Comparison of ENCODE assay signal across 7 mouse cellular contexts in genomic region chr13:9198728-9199464, GRCm38 (mm10).
DNase-seq lines count a peak whose midpoint lies in the region; ATAC-seq and TF ChIP-seq lines count a peak whose summit lies in the region.

No protein-coding gene starts in this region.

- peaks cover 2 to 8% of the 10 kb centered on the region in 2 experiments; a peak in 3 of 4 replicates for H3K4me1 ChIP-seq in ES-E14 (ENCODE audit: control insufficient read depth in 2 of 2, insufficient read depth in 2 of 2, low read length in 2 of 2, poor library complexity in 1 of 2)
- peaks cover 4% of the 10 kb centered on the region for H3K4me1 ChIP-seq in hindbrain, embryonic 12.5 days
- H3K4me1 ChIP-seq in liver, embryonic 15.5 days (replicated peaks) = no peaks in the 10 kb centered on the region
- H3K4me1 ChIP-seq in small intestine, adult 2 months (ENCODE audit: control insufficient read depth, insufficient read depth, insufficient read length, low read length) = peaks cover 3% of the 10 kb centered on the region; the same call in 1 of the 2 replicates

- TF ChIP-seq CTCF in small intestine, adult 2 months (IDR thresholded peaks at IDR 0.05; ENCODE audit: extremely low read depth, insufficient read length, insufficient replicate concordance, low read depth, low read length) = no peak

- peak overlapping the region; percentile 30 for H3K4me2 ChIP-seq in hindbrain, embryonic 12.5 days (replicated peaks)
- peak overlapping the region; percentile 50 for H3K4me2 ChIP-seq in liver, embryonic 15.5 days

- no peak for TF ChIP-seq POLR2A in small intestine, adult 2 months (IDR thresholded peaks at IDR 0.05; ENCODE audit: low read depth, low read length)

- no peaks in the 10 kb centered on the region for H3K27me3 ChIP-seq in hindbrain, embryonic 12.5 days
- no peaks in the 10 kb centered on the region for H3K27me3 ChIP-seq in liver, embryonic 15.5 days
- no peaks in the 10 kb centered on the region for H3K27me3 ChIP-seq in small intestine, adult 2 months (ENCODE audit: control insufficient read depth, insufficient read depth, low read length)

- no peak overlapping the region for H3K27ac ChIP-seq in ES-E14 (ENCODE audit: insufficient read depth, low read depth, low read length, poor library complexity, severe bottlenecking)
- no peak overlapping the region for H3K27ac ChIP-seq in hindbrain, embryonic 12.5 days
- no peak overlapping the region for H3K27ac ChIP-seq in liver, embryonic 15.5 days (replicated peaks)
- no peak overlapping the region for H3K27ac ChIP-seq in small intestine, adult 2 months (ENCODE audit: insufficient read depth, low read depth, low read length)

- H3K36me3 ChIP-seq in ES-E14 (ENCODE audit: control insufficient read depth, insufficient read depth, low read length, poor library complexity, severe bottlenecking) = no peaks in the 10 kb centered on the region
- no peaks in the 10 kb centered on the region for H3K36me3 ChIP-seq in hindbrain, embryonic 12.5 days
- no peaks in the 10 kb centered on the region for H3K36me3 ChIP-seq in liver, embryonic 15.5 days (replicated peaks)
- H3K36me3 ChIP-seq in small intestine, adult 2 months (ENCODE audit: control insufficient read depth, insufficient read depth, low read length) = no peaks in the 10 kb centered on the region

- peak overlapping the region in 1 of 2 experiments; percentile 41; a peak in 1 of 4 replicates for H3K4me3 ChIP-seq in ES-E14 (ENCODE audit: insufficient read depth in 1 of 2, low read depth in 1 of 2, low read length in 2 of 2, poor library complexity in 1 of 2, severe bottlenecking in 1 of 2)
- H3K4me3 ChIP-seq in hindbrain, embryonic 12.5 days = no peak overlapping the region
- no peak overlapping the region for H3K4me3 ChIP-seq in liver, embryonic 15.5 days (replicated peaks)
- H3K4me3 ChIP-seq in small intestine, adult 2 months (ENCODE audit: low read depth, low read length) = peak overlapping the region; percentile 15; the same call in 1 of the 2 replicates

- in situ Hi-C loops in ES-E14 (cut with MboI; ENCODE audit: low sequenced_read_pairs in 2 of 2, unreplicated experiment in 2 of 2) = loop anchor here in 1 of 2 experiments (10.0 to 25.0 kb wide), 3 partner anchors 263 to 646 kb away; no protein-coding TSS in a partner anchor

- peak; percentile 88 for ATAC-seq in hindbrain, embryonic 12.5 days (ENCODE audit: low FRiP score)
- peak; percentile 56 for ATAC-seq in liver, embryonic 15.5 days (ENCODE audit: insufficient read depth)
- ATAC-seq in activated CD4-positive, CD25-positive, alpha-beta regulatory T cell, adult 4 months = no peak

- no peaks in the 10 kb centered on the region for H3K9me3 ChIP-seq in ES-E14 (ENCODE audit: control insufficient read depth, insufficient read depth, low read depth, low read length)
- no peaks in the 10 kb centered on the region for H3K9me3 ChIP-seq in hindbrain, embryonic 12.5 days (replicated peaks)
- no peaks in the 10 kb centered on the region for H3K9me3 ChIP-seq in liver, embryonic 15.5 days (replicated peaks)

- no peak overlapping the region for H3K9ac ChIP-seq in ES-E14 (ENCODE audit: insufficient read depth, low read depth, low read length, poor library complexity, severe bottlenecking)
- H3K9ac ChIP-seq in hindbrain, embryonic 12.5 days = no peak overlapping the region
- H3K9ac ChIP-seq in liver, embryonic 15.5 days = no peak overlapping the region

- peak; percentile 33 for DNase-seq in 3134 (ENCODE audit: extremely low read depth, insufficient read length, low spot score)
- peak; percentile 39 for DNase-seq in ES-E14 (ENCODE audit: low read depth, low spot score)
- no peak for DNase-seq in thymus, postnatal 4 days

- WGBS in hindbrain, embryonic 12.5 days = 36% methylated on average over 19 of the region's 19 CpGs
- 31% methylated on average over 19 of the region's 19 CpGs for whole genome bisulfite sequencing in liver, embryonic 15.5 days (ENCODE audit: insufficient replicate concordance)
- 28% methylated on average over 19 of the region's 19 CpGs for WGBS in small intestine, adult 2 months

TF ChIP-seq in ES-E14, 5 proteins besides CTCF, POLR2A, EP300 and RAD21:
- TF ChIP-seq ZC3H11A (IDR thresholded peaks at IDR 0.05; ENCODE audit: borderline replicate concordance, low read depth, low read length) = no peak
- no peak for TF ChIP-seq ZNF384 (IDR thresholded peaks at IDR 0.05; ENCODE audit: low read depth, low read length)
- TF ChIP-seq MAFK (IDR thresholded peaks at IDR 0.05; ENCODE audit: insufficient read depth, low read depth, low read length) = no peak
- no peak for TF ChIP-seq CHD2 (IDR thresholded peaks at IDR 0.05; ENCODE audit: low read depth, low read length)
- no peak for TF ChIP-seq HCFC1 (IDR thresholded peaks at IDR 0.05; ENCODE audit: borderline replicate concordance, insufficient read depth, low read length)
